Mouse (Mus musculus) C2C12 (cell line): ENCODE data around the gene Pitpnm1.

Source experiments
- CEBPB ChIP-seq: IDR thresholded peaks from one replicate; pipeline ENCODE4 v1.6.1; 2011; ENCODE audit warnings: low read depth, mild to moderate bottlenecking, control low read depth, moderate library complexity
- CTCF ChIP-seq: IDR thresholded peaks from one replicate; pipeline ENCODE4 v1.5.1; 2011; ENCODE audit not compliant: control insufficient read depth, insufficient read depth, insufficient read length
- MYOG ChIP-seq: IDR thresholded peaks from one replicate; pipeline ENCODE4 v1.6.1; 2011; ENCODE audit not compliant: control insufficient read depth, insufficient read length; ENCODE audit errors: extremely low read depth
- USF1 ChIP-seq: IDR thresholded peaks from one replicate; pipeline ENCODE4 v1.6.1; 2011; ENCODE audit warnings: low read depth, mild to moderate bottlenecking, control low read depth, moderate library complexity

- TF ChIP-seq CEBPB: no peak
- TF ChIP-seq MYOG: no peak
- no peak for TF ChIP-seq CTCF
- no peak for TF ChIP-seq USF1
Observed at GRCm38 (mm10) chr19:4098426-4098825, 1.4 kb upstream of the Pitpnm1 start.
